Mouse (Mus musculus) lung, embryonic 14.5 days (tissue): Measurements from ENCODE around the gene Cdh20. TPM values are rescaled to one million over a fixed set of nuclear protein-coding genes. Genes with fewer than 3 reads are reported as not detected.

Experiments used
- ATAC-seq: fragments of 200-750 bp; cut with Nextera tagmentation; 2 replicates; pipeline ENCODE4 v1.8.0; 2017; ENCODE audit warnings: mild to moderate bottlenecking, moderate TSS enrichment, moderate library complexity; ENCODE audit not compliant: insufficient read depth
- DNase-seq: peaks from one replicate; pipeline ENCODE4 v3.0.0-alpha.2; 2015
- H3K27ac ChIP-seq: fragments of 300-500 bp; sonication (generic); 2 replicates; pipeline ENCODE4 v1.5.1; 2014; ENCODE audit warnings: low read depth, mild to moderate bottlenecking, moderate library complexity
- H3K27me3 ChIP-seq: fragments of 300-500 bp; sonication (generic); 2 replicates; pipeline ENCODE4 v1.6.1; 2014; ENCODE audit warnings: low read length, control low read depth; ENCODE audit not compliant: insufficient read depth
- H3K36me3 ChIP-seq: fragments of 300-500 bp; sonication (generic); 2 replicates; pipeline ENCODE4 v1.6.1; 2014; ENCODE audit warnings: control low read depth; ENCODE audit not compliant: insufficient read depth
- H3K4me1 ChIP-seq: fragments of 300-500 bp; sonication (generic); 2 replicates; pipeline ENCODE4 v1.6.1; 2014; ENCODE audit warnings: antibody characterized with exemption, control low read depth; ENCODE audit not compliant: insufficient read depth
- H3K4me2 ChIP-seq: fragments of 300-500 bp; sonication (generic); 2 replicates; pipeline ENCODE4 v1.6.1; 2014; ENCODE audit warnings: mild to moderate bottlenecking
- H3K4me3 ChIP-seq: fragments of 300-500 bp; sonication (generic); 2 replicates; pipeline ENCODE4 v1.5.1; 2014; ENCODE audit warnings: low read depth, low read length
- H3K9ac ChIP-seq: fragments of 300-500 bp; sonication (generic); 2 replicates; pipeline ENCODE4 v1.6.1; 2014
- H3K9me3 ChIP-seq: fragments of 300-500 bp; sonication (generic); 2 replicates; pipeline ENCODE4 v1.6.1; 2016; ENCODE audit warnings: low read depth, low read length, control low read depth
- CTCF ChIP-seq: IDR thresholded peaks from 2 replicates; pipeline ENCODE4 v1.5.1; 2016; ENCODE audit warnings: antibody characterized with exemption, low read depth
- WGBS: fragments of 180-500 bp; shearing (Covaris S2); extraction: QIAGEN DNeasy Blood & Tissue Kit; methylation state at CpG from one replicate; pipeline ENCODE4 v1.1.7; 2014; 5-methylcytosine and 5-hydroxymethylcytosine counted together
- polyA plus RNA-seq: library from polyadenylated mRNA; unstranded; fragments of >200 nt; fragmentation: Nextera tagmentation; extraction: Ambion mirVana; gene quantifications from 2 replicates; pipeline ENCODE4 v1.2.1, GENCODE M21; 2014

Cdh20 gene
- polyA plus RNA-seq, 1 experiment from 2014 or later, result 0.07 TPM

GRCm38 (mm10) chr1:104838206-104838915 is 70.0 kb downstream of the Cdh20 start:
- H3K27ac ChIP-seq, result no peak overlapping the region
- no peak for ATAC-seq
- H3K4me1 ChIP-seq, result no peaks in the 10 kb centered on the region
- DNase-seq, result no peak
- no peak for TF ChIP-seq CTCF
- H3K4me3 ChIP-seq, result no peak overlapping the region
- no peak overlapping the region for H3K4me2 ChIP-seq
- 63% methylated on average over 4 of the region's 4 CpGs for WGBS
- H3K9me3 ChIP-seq, result no peaks in the 10 kb centered on the region
- no peak overlapping the region for H3K9ac ChIP-seq
- H3K27me3 ChIP-seq, result no peaks in the 10 kb centered on the region
- H3K36me3 ChIP-seq, result no peaks in the 10 kb centered on the region

- H3K4me2 ChIP-seq, result no peak overlapping the region
- no peak overlapping the region for H3K27ac ChIP-seq
- TF ChIP-seq CTCF, result no peak
- DNase-seq, result no peak
- no peaks in the 10 kb centered on the region for H3K4me1 ChIP-seq
- H3K27me3 ChIP-seq, result no peaks in the 10 kb centered on the region
- no peaks in the 10 kb centered on the region for H3K36me3 ChIP-seq
- ATAC-seq, result no peak
- H3K9ac ChIP-seq, result no peak overlapping the region
- no peaks in the 10 kb centered on the region for H3K9me3 ChIP-seq
- no peak overlapping the region for H3K4me3 ChIP-seq
Observed at GRCm38 (mm10) chr1:104839051-104839450, 70.7 kb downstream of the Cdh20 start.

DNA sequence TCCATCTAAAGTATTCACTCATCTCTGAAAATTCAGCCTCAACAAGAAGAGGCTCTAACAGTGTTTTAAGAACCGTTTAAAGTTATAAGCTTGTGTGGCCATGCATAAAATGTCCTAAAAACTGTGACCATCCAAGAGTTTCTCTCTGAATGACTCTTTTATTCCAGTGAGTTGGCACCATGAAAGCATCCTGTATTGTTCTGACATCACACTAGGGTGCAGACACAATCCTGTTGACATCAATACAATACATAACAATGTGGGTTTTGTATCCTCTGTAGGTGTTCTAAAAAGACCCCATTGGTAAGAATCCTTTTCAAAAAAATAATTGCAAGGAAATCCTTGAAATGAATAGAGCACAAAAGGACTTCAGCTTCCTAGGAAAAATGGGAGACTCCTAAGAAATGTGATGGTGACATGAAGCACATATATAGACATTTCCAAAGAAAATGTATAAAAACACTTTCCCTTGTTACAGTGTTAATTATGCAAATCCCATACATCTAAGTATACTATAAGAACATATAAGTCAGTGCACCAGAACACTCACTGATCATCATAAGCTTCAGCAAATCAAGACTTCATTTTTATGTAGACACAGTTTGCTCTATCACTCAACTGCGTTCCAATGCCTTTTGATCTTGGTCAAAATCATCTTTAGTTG is 80.1 kb downstream of the Cdh20 start:
- no peak overlapping the region for H3K4me2 ChIP-seq
- no peak for ATAC-seq
- H3K9me3 ChIP-seq, result no peaks in the 10 kb centered on the region
- no peak overlapping the region for H3K27ac ChIP-seq
- no peak for DNase-seq
- H3K4me3 ChIP-seq, result no peak overlapping the region
- H3K27me3 ChIP-seq, result no peaks in the 10 kb centered on the region
- no peak for TF ChIP-seq CTCF
- WGBS, result 63% methylated on average over 2 of the region's 2 CpGs
- no peaks in the 10 kb centered on the region for H3K4me1 ChIP-seq
- H3K9ac ChIP-seq, result no peak overlapping the region
- H3K36me3 ChIP-seq, result no peaks in the 10 kb centered on the region

GRCm38 (mm10) chr1:104848920-104849272 is 80.6 kb downstream of the Cdh20 start:
- Histone ChIP-seq H3K4me2 (no peak overlapping the region), H3K4me1 (no peaks in the 10 kb centered on the region), H3K9ac (no peak overlapping the region), H3K4me3 (no peak overlapping the region), H3K9me3 (no peaks in the 10 kb centered on the region), H3K27ac (no peak overlapping the region), H3K27me3 (no peaks in the 10 kb centered on the region), H3K36me3 (no peaks in the 10 kb centered on the region)
- ATAC-seq, result no peak
- DNase-seq, result no peak
- TF ChIP-seq CTCF, result no peak
- WGBS, result 71% methylated on average over 4 of the region's 4 CpGs

DNA sequence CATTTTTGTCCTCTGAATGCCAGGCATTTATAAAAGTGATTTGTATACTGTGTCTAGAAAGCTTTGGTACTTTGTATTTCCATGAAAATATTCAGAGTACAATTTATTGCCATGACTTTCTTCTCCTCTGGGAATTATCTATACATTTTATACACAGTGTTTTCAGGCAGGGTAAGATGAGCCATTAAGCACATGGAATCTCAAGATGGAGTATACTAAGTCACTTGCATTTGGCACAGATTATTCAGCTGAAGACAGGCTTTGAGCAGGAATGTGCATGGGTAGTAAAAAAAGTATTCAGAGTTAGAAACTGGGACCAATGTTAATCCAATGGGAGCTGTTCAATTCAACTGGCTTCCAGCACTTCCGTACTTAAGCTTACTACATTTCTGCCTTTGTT is 109.1 kb downstream of the Cdh20 start:
- ATAC-seq, result no peak
- no peaks in the 10 kb centered on the region for H3K36me3 ChIP-seq
- DNase-seq, result no peak
- no peak overlapping the region for H3K4me2 ChIP-seq
- TF ChIP-seq CTCF, result no peak
- H3K4me1 ChIP-seq, result no peaks in the 10 kb centered on the region
- WGBS, result 75% methylated on average over 1 of the region's 1 CpGs
- no peak overlapping the region for H3K27ac ChIP-seq
- H3K4me3 ChIP-seq, result no peak overlapping the region
- no peak overlapping the region for H3K9ac ChIP-seq
- H3K27me3 ChIP-seq, result no peaks in the 10 kb centered on the region
- no peaks in the 10 kb centered on the region for H3K9me3 ChIP-seq

GRCm38 (mm10) chr1:104901815-104902214 is 133.5 kb downstream of the Cdh20 start:
- no peak for ATAC-seq
- Histone ChIP-seq H3K9me3 (no peaks in the 10 kb centered on the region), H3K4me2 (no peak overlapping the region)

DNA sequence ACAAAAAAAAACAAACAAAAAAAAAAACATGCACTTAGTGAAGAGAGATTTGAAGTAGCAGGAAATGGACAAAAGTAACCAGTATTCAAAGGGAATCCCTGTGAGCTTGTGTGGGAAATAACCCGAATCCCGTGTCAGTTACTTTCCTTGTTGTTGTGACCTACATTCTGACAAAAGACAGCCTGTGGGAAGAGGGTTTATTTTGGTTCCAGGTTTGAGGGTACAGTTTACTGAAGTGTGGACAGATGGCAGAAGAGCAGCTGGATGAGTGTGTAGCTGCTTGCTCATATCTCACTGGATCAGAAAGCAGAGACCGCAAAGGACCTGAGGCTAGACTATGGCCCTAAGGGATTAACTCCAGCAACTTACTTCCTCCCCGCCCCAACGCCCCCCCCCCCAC is 135.1 kb downstream of the Cdh20 start:
- Histone ChIP-seq H3K9me3 (no peaks in the 10 kb centered on the region), H3K27ac (no peak overlapping the region), H3K27me3 (no peaks in the 10 kb centered on the region), H3K9ac (no peak overlapping the region), H3K36me3 (no peaks in the 10 kb centered on the region), H3K4me1 (no peaks in the 10 kb centered on the region), H3K4me2 (no peak overlapping the region), H3K4me3 (no peak overlapping the region)
- ATAC-seq (no peak), DNase-seq (no peak)
- no peak for TF ChIP-seq CTCF
- WGBS, result 65% methylated on average over 5 of the region's 5 CpGs

More at GRCm38 (mm10) chr1:104901815-104902214, 133.5 kb downstream of the Cdh20 start:
- H3K4me1 ChIP-seq, result no peaks in the 10 kb centered on the region
- H3K27ac ChIP-seq, result no peak overlapping the region
- no peaks in the 10 kb centered on the region for H3K27me3 ChIP-seq
- no peak for TF ChIP-seq CTCF
- no peaks in the 10 kb centered on the region for H3K36me3 ChIP-seq
- no peak overlapping the region for H3K9ac ChIP-seq
- no peak for DNase-seq
- H3K4me3 ChIP-seq, result no peak overlapping the region
